Mouse (Mus musculus) thymus, adult 2 months (tissue): Measurements from ENCODE around the gene Scamp1. TPM values are rescaled to one million over a fixed set of nuclear protein-coding genes. Genes with fewer than 3 reads are reported as not detected.

Experiments used
- DNase-seq: peaks from one replicate; pipeline ENCODE4 v3.0.0; 2021
- H3K27ac ChIP-seq: fragments of 200-500 bp; 2 replicates; pipeline ENCODE4 v1.5.1; 2012; ENCODE audit warnings: low read length, control low read depth; ENCODE audit not compliant: control insufficient read depth, insufficient read depth
- H3K27me3 ChIP-seq: fragments of 200-500 bp; 2 replicates; pipeline ENCODE4 v1.6.1; 2012; ENCODE audit warnings: mild to moderate bottlenecking, low read length, moderate library complexity, mixed read lengths; ENCODE audit not compliant: control insufficient read depth, insufficient read depth
- H3K36me3 ChIP-seq: fragments of 200-500 bp; 2 replicates; pipeline ENCODE4 v1.6.1; 2012; ENCODE audit warnings: mild to moderate bottlenecking, low read length, moderate library complexity; ENCODE audit not compliant: control insufficient read depth, insufficient read depth
- H3K4me1 ChIP-seq: fragments of 200-500 bp; replicated peaks from 2 replicates; pipeline ENCODE4 v1.6.1; 2012; ENCODE audit warnings: low read length; ENCODE audit not compliant: control insufficient read depth, insufficient read depth
- H3K4me3 ChIP-seq: fragments of 200-500 bp; 2 replicates; pipeline ENCODE4 v1.5.1; 2012; ENCODE audit warnings: mild to moderate bottlenecking, low read length, control low read depth, moderate library complexity; ENCODE audit not compliant: control insufficient read depth, insufficient read depth
- CTCF ChIP-seq: fragments of 200-500 bp; IDR thresholded peaks from 2 replicates; pipeline ENCODE4 v1.5.1; 2012; ENCODE audit warnings: mild to moderate bottlenecking, control low read depth, low read length, moderate library complexity, borderline replicate concordance; ENCODE audit not compliant: control insufficient read depth, poor library complexity, insufficient read depth; ENCODE audit errors: extremely low read depth
- POLR2A ChIP-seq: fragments of 200-500 bp; IDR thresholded peaks from 2 replicates; pipeline ENCODE4 v1.6.1; 2012; ENCODE audit warnings: mild to moderate bottlenecking, low read length, control low read depth, moderate library complexity; ENCODE audit not compliant: control insufficient read depth, poor library complexity, insufficient read depth; ENCODE audit errors: extremely low read depth
- WGBS: fragments of 180-500 bp; shearing (Covaris S2); methylation state at CpG from one replicate; pipeline ENCODE4 v1.1.7; 2018; 5-methylcytosine and 5-hydroxymethylcytosine counted together
- polyA plus RNA-seq: library from polyadenylated mRNA; depleted of rRNA; stranded (reverse); fragments of >200 nt; gene quantifications from 2 replicates; pipeline ENCODE4 v1.2.3, GENCODE M21; 2012

Scamp1 gene
- polyA plus RNA-seq, 1 experiment = 4.9 TPM

GRCm38 (mm10) chr13:94240873-94241272 lies 44.8 kb downstream of the Scamp1 start:
- Histone ChIP-seq H3K36me3 (no peaks in the 10 kb centered on the region), H3K4me3 (no peak overlapping the region), H3K4me1 (no peaks in the 10 kb centered on the region), H3K27ac (no peak overlapping the region), H3K27me3 (no peaks in the 10 kb centered on the region)
- DNase-seq = no peak
- TF ChIP-seq CTCF (no peak), POLR2A (no peak)
- 78% methylated on average over 5 of the region's 5 CpGs for WGBS

DNA sequence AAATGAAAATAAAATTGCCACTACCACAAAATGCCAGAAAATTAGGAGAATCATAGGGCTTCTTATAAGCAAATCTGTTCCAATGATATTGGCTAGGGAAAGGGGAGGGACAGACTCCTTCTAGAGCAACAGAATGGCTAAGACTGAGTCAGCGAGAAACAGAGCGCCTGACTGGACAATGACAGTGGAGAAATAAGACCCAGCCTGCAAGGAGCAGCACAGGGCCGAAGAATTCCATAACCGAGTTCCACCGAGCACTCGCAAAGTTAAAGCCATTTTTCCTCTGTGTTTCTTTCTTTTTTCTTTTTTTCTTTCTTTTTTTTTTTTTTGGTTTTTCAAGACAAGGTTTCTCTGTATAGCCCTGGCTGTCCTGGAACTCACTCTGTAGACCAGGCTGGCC lies 45.5 kb downstream of the Scamp1 start:
- Histone ChIP-seq H3K27ac (no peak overlapping the region), H3K4me1 (no peaks in the 10 kb centered on the region), H3K4me3 (no peak overlapping the region), H3K27me3 (no peaks in the 10 kb centered on the region), H3K36me3 (no peaks in the 10 kb centered on the region)
- 96% methylated on average over 6 of the region's 6 CpGs for WGBS
- DNase-seq = no peak
- TF ChIP-seq POLR2A (no peak), CTCF (no peak)

- no peaks in the 10 kb centered on the region for H3K4me1 ChIP-seq
- WGBS = 88% methylated on average over 4 of the region's 4 CpGs
Observed at GRCm38 (mm10) chr13:94239488-94239887, 46.2 kb downstream of the Scamp1 start.

GRCm38 (mm10) chr13:94231871-94232270 lies 53.8 kb downstream of the Scamp1 start:
- no peak for TF ChIP-seq CTCF
- TF ChIP-seq POLR2A = no peak
- Histone ChIP-seq H3K4me1 (no peaks in the 10 kb centered on the region), H3K4me3 (no peak overlapping the region), H3K27me3 (no peaks in the 10 kb centered on the region), H3K27ac (no peak overlapping the region), H3K36me3 (no peaks in the 10 kb centered on the region)
- 95% methylated on average over 14 of the region's 14 CpGs for WGBS
- no peak for DNase-seq

More at GRCm38 (mm10) chr13:94239488-94239887, 46.2 kb downstream of the Scamp1 start:
- Histone ChIP-seq H3K27me3 (no peaks in the 10 kb centered on the region), H3K36me3 (no peaks in the 10 kb centered on the region), H3K4me3 (no peak overlapping the region), H3K27ac (no peak overlapping the region)
- TF ChIP-seq CTCF (no peak), POLR2A (no peak)
- DNase-seq = no peak

- TF ChIP-seq POLR2A = no peak
- no peak for TF ChIP-seq CTCF
Observed at GRCm38 (mm10) chr13:94224717-94225705, 60.6 kb downstream of the Scamp1 start.

GRCm38 (mm10) chr13:94223609-94224008 lies 62.0 kb downstream of the Scamp1 start:
- Histone ChIP-seq H3K4me1 (peaks cover 8% of the 10 kb centered on the region; the same call in 1 of the 2 replicates), H3K27me3 (no peaks in the 10 kb centered on the region), H3K27ac (no peak overlapping the region), H3K36me3 (no peaks in the 10 kb centered on the region), H3K4me3 (no peak overlapping the region)
- no peak for DNase-seq
- no peak for TF ChIP-seq CTCF
- no peak for TF ChIP-seq POLR2A
- WGBS = 82% methylated on average over 14 of the region's 14 CpGs

More at GRCm38 (mm10) chr13:94224717-94225705, 60.6 kb downstream of the Scamp1 start:
- 98% methylated on average over 38 of the region's 38 CpGs for WGBS
- Histone ChIP-seq H3K27ac (no peak overlapping the region), H3K27me3 (no peaks in the 10 kb centered on the region), H3K4me1 (peaks cover 8% of the 10 kb centered on the region; the same call in 1 of the 2 replicates), H3K4me3 (no peak overlapping the region), H3K36me3 (no peaks in the 10 kb centered on the region)
- DNase-seq = no peak
